Mouse (Mus musculus): ENCODE data around the gene Speer3. TPM values are rescaled to one million over a fixed set of nuclear protein-coding genes. Genes with fewer than 3 reads are reported as not detected.

Speer3 gene
- polyA plus RNA-seq (2012; rRNA removed) = not detected in 2 replicates

DNA sequence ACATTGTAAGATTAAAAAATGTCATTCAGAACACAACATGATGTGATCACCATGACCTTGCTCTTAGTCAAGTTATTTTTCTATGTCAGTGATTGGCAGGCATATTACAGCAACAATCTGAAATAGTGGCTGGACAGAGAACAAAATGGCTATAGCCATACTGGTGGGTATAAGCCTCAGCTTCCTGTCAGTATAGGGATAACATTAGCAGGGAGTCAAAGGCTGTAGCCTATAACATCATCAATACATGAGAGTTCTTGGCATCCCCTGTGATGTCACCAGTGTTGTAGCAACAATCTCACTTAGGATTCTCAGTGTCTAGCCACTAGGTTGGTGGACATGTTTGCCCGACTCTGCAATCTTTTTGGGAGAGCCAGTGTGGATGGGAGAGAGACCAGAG lies at the start of gene Speer3:
TSS of gene Speer3 (plus strand) at position 301 of the 400 bp plus-strand sequence.

Other genes with a start within 250 kb of the Speer3 start
- gene Sema3e, start 233.7 kb downstream of the Speer3 start, polyA plus RNA-seq (2012; rRNA removed) = 3.0 TPM in 2 replicates

All from central nervous system, embryonic 18 days (tissue).